Mouse (Mus musculus) hindbrain, postnatal 0 days (tissue): ENCODE results near the gene Vps8. TPM values are rescaled to one million over a fixed set of nuclear protein-coding genes. Genes with fewer than 3 reads are reported as not detected.

Source experiments
- ATAC-seq: fragments of 200-750 bp; cut with Nextera tagmentation; 2 replicates; pipeline ENCODE4 v1.8.0; 2017; ENCODE audit warnings: mild to moderate bottlenecking, moderate TSS enrichment, moderate library complexity
- DNase-seq: peaks from one replicate; pipeline ENCODE4 v3.0.0-alpha.2; 2015; ENCODE audit warnings: low spot score
- H3K27ac ChIP-seq: fragments of 300-500 bp; sonication (generic); 2 replicates; pipeline ENCODE4 v1.5.1; 2014; ENCODE audit warnings: mild to moderate bottlenecking
- H3K27me3 ChIP-seq: fragments of 300-500 bp; sonication (generic); 2 replicates; pipeline ENCODE4 v1.6.1; 2014; ENCODE audit warnings: low read length, mixed read lengths; ENCODE audit not compliant: insufficient read depth
- H3K36me3 ChIP-seq: fragments of 300-500 bp; sonication (generic); 2 replicates; pipeline ENCODE4 v1.6.1; 2014; ENCODE audit warnings: low read length, mixed read lengths; ENCODE audit not compliant: insufficient read depth
- H3K4me1 ChIP-seq: fragments of 300-500 bp; sonication (generic); 2 replicates; pipeline ENCODE4 v1.6.1; 2014; ENCODE audit warnings: antibody characterized with exemption, low read length, mixed read lengths; ENCODE audit not compliant: insufficient read depth
- H3K4me2 ChIP-seq: fragments of 300-500 bp; sonication (generic); 2 replicates; pipeline ENCODE4 v1.6.1; 2014; ENCODE audit warnings: low read depth, mild to moderate bottlenecking, low read length, moderate library complexity, mixed read lengths
- H3K4me3 ChIP-seq: fragments of 300-500 bp; sonication (generic); 2 replicates; pipeline ENCODE4 v1.5.1; 2014; ENCODE audit warnings: low read length
- H3K9ac ChIP-seq: fragments of 300-500 bp; sonication (generic); replicated peaks from 2 replicates; pipeline ENCODE4 v1.6.1; 2014; ENCODE audit warnings: mild to moderate bottlenecking, low read length, moderate library complexity, mixed read lengths
- H3K9me3 ChIP-seq: fragments of 300-500 bp; sonication (generic); 2 replicates; pipeline ENCODE4 v1.6.1; 2016; ENCODE audit warnings: low read length, mixed read lengths
- CTCF ChIP-seq: IDR thresholded peaks from 2 replicates; pipeline ENCODE4 v1.5.1; 2016; ENCODE audit warnings: antibody characterized with exemption, control low read depth, low read depth
- WGBS: fragments of 180-500 bp; shearing (Covaris S2); extraction: QIAGEN DNeasy Blood & Tissue Kit; methylation state at CpG from one replicate; pipeline ENCODE4 v1.1.7; 2014; 5-methylcytosine and 5-hydroxymethylcytosine counted together
- polyA plus RNA-seq: library from polyadenylated mRNA; unstranded; fragments of >200 nt; fragmentation: Nextera tagmentation; extraction: Ambion mirVana; gene quantifications from 2 replicates; pipeline ENCODE4 v1.2.1, GENCODE M21; 2015
- total RNA-seq: library from RNA; depleted of rRNA; stranded (reverse); fragments of >200 nt; gene quantifications from 2 replicates; pipeline ENCODE4 v1.2.3, GENCODE M21; 2014; rRNA removed

Vps8 gene
- total RNA-seq (27.9 and 39.9 TPM in 2 replicates), polyA plus RNA-seq (21.2 and 24.3 TPM in 2 replicates)

- no peaks in the 10 kb centered on the region for H3K27me3 ChIP-seq
- peak within 1 kb of the TSS; percentile 69; the same call in 1 of the 2 replicates for H3K27ac ChIP-seq
- peaks cover 3% of the 10 kb centered on the region; the same call in 1 of the 2 replicates for H3K4me1 ChIP-seq
- under 1% methylated on average over 66 of the region's 71 CpGs for WGBS
- DNase-seq (peak; percentile 96), ATAC-seq (peak; percentile 96)
- H3K9me3 ChIP-seq = no peaks in the 10 kb centered on the region
- peak within 1 kb of the TSS; percentile 87 for H3K4me3 ChIP-seq
- H3K4me2 ChIP-seq = peak within 1 kb of the TSS; percentile 98
- H3K36me3 ChIP-seq = no peaks in the 10 kb centered on the region
- peak within 1 kb of the TSS; percentile 80 for H3K9ac ChIP-seq
- TF ChIP-seq CTCF = peak; percentile 40; the same call in 1 of the 2 replicates
These were observed at the start of gene Vps8 for GRCm38 (mm10) chr16:21422645-21423545. Gene Vps8 (plus strand): TSS chr16:21423118.

GRCm38 (mm10) chr16:21373316-21373960 lies 49.5 kb upstream of the Vps8 start:
- Histone ChIP-seq H3K4me2 (no peak overlapping the region), H3K27ac (no peak overlapping the region), H3K27me3 (no peaks in the 10 kb centered on the region), H3K9me3 (no peaks in the 10 kb centered on the region), H3K4me1 (no peaks in the 10 kb centered on the region; the same call in 1 of the 2 replicates), H3K9ac (no peak overlapping the region), H3K36me3 (no peaks in the 10 kb centered on the region), H3K4me3 (no peak overlapping the region)
- no peak for ATAC-seq
- no peak for DNase-seq
- TF ChIP-seq CTCF = no peak
- 46% methylated on average over 7 of the region's 7 CpGs for WGBS

DNA sequence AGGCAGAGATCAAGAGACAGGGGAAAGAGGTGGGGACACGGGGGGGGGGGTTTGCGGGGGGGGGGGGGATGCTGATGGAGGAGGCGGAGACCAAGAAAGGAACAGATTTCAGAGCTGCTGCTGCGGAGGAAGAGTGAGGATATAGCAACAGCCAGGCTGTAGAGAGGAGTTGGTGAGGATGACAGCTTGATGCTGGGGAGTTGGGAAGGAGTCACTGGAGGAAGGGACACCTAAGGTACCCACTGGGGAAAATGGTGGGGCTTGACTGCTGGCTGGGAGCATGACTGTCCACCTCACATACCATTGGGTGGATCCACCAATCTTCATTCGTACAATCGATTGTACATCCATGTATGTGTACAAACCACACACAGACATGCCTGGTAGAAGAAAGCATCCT lies 48.9 kb upstream of the Vps8 start:
- DNase-seq (no peak), ATAC-seq (no peak)
- Histone ChIP-seq H3K4me3 (no peak overlapping the region), H3K27me3 (no peaks in the 10 kb centered on the region), H3K9me3 (no peaks in the 10 kb centered on the region), H3K4me1 (no peaks in the 10 kb centered on the region; the same call in 1 of the 2 replicates), H3K27ac (no peak overlapping the region), H3K4me2 (no peak overlapping the region), H3K9ac (no peak overlapping the region), H3K36me3 (no peaks in the 10 kb centered on the region)
- WGBS = 89% methylated on average over 4 of the region's 6 CpGs
- TF ChIP-seq CTCF = no peak

- no peak overlapping the region for H3K27ac ChIP-seq
- ATAC-seq (no peak), DNase-seq (no peak)
- no peak for TF ChIP-seq CTCF
- 80% methylated on average over 8 of the region's 8 CpGs for WGBS
- no peak overlapping the region for H3K9ac ChIP-seq
- H3K27me3 ChIP-seq = no peaks in the 10 kb centered on the region
- H3K4me2 ChIP-seq = no peak overlapping the region
- no peaks in the 10 kb centered on the region for H3K36me3 ChIP-seq
- no peaks in the 10 kb centered on the region for H3K9me3 ChIP-seq
- no peaks in the 10 kb centered on the region; the same call in 1 of the 2 replicates for H3K4me1 ChIP-seq
- H3K4me3 ChIP-seq = no peak overlapping the region
These were observed 47.8 kb upstream of the Vps8 start for GRCm38 (mm10) chr16:21375147-21375546.

DNA sequence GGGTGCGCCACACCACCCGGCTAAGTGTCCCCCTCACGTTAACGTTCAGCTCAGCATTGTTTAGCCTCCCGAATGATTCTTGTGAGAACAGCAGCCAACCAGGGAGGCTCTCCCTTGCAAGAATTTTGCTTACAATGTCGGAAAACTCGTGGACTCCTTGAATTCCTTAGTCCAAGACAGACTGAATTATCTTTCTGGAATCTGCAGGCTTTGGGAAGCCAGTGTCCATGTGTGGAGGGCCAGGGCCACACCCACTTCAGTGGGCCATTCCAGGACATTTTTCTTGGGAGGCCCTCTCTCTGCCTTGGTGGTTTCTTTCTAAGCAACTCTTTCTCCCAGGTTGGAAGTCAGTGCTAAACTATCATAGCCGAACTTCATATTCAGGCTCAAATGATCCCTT lies 46.6 kb upstream of the Vps8 start:
- Histone ChIP-seq H3K27me3 (no peaks in the 10 kb centered on the region), H3K9ac (no peak overlapping the region), H3K9me3 (no peaks in the 10 kb centered on the region), H3K4me1 (no peaks in the 10 kb centered on the region; the same call in 1 of the 2 replicates), H3K4me2 (no peak overlapping the region), H3K36me3 (no peaks in the 10 kb centered on the region), H3K4me3 (no peak overlapping the region), H3K27ac (no peak overlapping the region)
- no peak for TF ChIP-seq CTCF
- ATAC-seq (no peak), DNase-seq (no peak)
- WGBS = 86% methylated on average over 8 of the region's 8 CpGs

DNA sequence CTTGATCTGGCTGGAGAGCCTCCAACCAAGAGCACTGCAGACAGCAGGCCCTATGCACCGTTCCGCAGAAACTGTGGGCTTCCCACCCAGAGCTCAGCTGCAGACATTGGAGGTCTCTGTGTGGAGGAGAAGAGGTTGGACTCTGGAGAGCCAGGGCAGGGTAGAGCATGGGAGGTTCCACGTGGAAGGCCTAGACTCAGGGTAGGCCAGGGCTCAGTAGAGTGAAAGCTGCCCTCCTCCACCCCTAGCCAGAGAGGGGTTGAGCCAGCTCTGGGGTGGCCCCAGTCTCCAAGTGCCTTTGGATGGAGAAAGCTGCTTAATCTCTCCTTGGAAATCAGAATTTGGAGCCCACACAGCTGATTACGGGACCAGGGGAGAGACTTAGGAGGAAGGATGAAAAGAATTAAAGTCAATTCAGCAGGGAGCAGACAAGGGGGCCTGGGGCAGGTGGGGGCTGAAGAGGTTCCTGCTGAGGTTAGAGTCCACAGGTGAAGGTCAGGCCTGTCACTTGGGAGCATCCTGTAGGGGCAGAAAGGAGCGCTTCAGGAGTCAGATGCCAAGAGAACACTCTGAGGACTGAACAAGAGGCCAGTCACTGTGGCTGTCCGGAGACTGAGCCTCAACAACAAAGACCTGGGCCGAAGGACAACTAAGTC lies 45.8 kb upstream of the Vps8 start:
- Histone ChIP-seq H3K27me3 (no peaks in the 10 kb centered on the region), H3K4me1 (no peaks in the 10 kb centered on the region; the same call in 1 of the 2 replicates), H3K36me3 (no peaks in the 10 kb centered on the region), H3K27ac (no peak overlapping the region), H3K4me2 (no peak overlapping the region), H3K9ac (no peak overlapping the region), H3K4me3 (no peak overlapping the region), H3K9me3 (no peaks in the 10 kb centered on the region)
- no peak for TF ChIP-seq CTCF
- 45% methylated on average over 7 of the region's 7 CpGs for WGBS
- ATAC-seq (peak; percentile 56; the same call in 1 of the 2 replicates), DNase-seq (no peak)
